Mouse (Mus musculus): Measurements from ENCODE around the gene Acrv1. TPM values are rescaled to one million over a fixed set of nuclear protein-coding genes. Genes with fewer than 3 reads are reported as not detected.
"Not testable (repeated sequence)": the region's sequence is repeated elsewhere in the genome, so short reads cannot be mapped to it uniquely, and the experiment has no call there.

Gene Acrv1
- not detected for total RNA-seq (2021)
- long read RNA-seq, experiment 1 = 0 reads
- long read RNA-seq, experiment 2 = 0 reads

GRCm38 (mm10) chr9:36692920-36693319 is at the start of gene Acrv1:
Gene Acrv1 (plus strand): TSS chr9:36693220.
- DNase-seq = no peak

GRCm38 (mm10) chr9:36643276-36643675 is 49.7 kb upstream of the Acrv1 start, which contains the start of gene A630095E13Rik:
Gene A630095E13Rik (minus strand): TSS chr9:36643376.
- DNase-seq = not testable (repeated sequence)

GRCm38 (mm10) chr9:36681424-36681823 is 11.6 kb upstream of the Acrv1 start:
- no peak for DNase-seq

DNA sequence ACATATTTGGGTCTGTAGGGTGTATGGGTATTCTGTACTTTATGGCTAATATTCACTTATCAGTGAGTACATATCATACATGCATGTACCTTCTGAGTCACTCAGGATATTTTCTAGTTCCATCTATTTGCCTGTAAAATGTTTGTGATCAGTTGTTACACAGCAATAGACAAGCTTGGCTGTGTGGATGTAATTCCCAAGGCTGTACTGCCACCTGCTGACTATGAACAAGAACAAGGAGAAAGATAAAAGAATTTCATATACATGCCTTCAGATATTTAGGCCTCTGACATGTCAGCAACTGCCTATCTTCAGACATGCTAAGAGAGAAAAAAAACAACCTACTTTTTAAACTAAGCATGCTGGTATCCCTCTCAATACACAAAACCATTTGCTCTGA is 5.7 kb upstream of the Acrv1 start:
- no peak for DNase-seq

DNA sequence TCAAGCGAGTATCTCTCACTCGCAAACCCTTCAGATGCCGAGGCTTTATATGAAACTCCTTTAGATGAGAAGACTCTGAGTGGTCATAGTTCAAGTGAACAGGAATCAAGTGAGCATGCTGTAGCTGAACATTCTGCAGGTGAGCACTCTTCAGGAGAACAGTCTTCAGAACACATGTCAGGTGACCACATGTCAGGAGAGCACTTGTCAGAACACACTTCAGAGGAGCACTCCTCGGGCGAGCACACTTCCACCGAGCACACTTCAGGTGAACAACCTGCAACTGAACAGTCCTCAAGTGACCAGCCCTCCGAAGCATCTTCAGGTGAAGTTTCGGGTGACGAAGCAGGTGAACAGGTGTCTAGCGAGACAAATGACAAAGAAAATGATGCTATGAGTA is 1.3 kb downstream of the Acrv1 start:
- no peak for DNase-seq

DNA sequence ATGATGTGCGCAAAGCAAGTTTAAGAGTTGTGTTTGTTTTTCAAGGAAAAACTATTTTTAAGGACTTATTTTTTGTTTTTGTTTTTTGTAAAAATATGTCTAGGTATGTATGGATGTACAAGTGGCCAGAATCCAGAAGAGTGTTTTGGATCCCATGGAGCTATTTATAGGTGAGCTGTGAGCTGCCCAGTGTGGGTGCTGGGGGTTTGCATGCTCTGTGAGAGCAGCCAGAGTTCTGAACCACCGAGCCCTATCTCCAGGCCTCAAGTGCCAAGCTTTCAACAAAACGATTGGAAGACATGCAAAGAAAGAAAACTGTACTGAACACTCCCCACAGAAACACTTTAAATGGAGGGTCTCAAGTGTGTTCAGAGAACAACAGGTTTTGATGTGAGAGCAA is 12.9 kb downstream of the Acrv1 start:
- no peak for DNase-seq

- DNase-seq = no peak
These were observed 14.3 kb downstream of the Acrv1 start for GRCm38 (mm10) chr9:36707304-36707703.

DNA sequence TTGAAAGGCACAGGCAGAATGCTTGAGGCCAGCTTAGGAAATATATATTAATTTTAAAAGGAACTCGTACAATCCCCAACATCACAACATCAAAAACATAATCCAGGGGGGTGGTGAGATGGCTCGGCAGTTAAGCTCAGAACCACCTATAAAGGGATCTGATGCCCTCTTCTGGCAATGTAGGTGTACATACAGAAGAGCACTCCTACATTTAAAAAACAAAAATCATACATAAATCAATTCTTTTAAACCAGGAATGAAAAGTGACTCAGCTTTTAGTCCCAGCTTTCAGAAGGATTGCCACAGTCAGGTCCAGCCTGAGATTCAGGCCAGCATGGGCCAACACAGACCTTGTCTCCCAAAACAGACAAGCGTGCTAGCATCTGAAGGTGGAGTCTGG is 23.6 kb downstream of the Acrv1 start:
- no peak for DNase-seq

- DNase-seq = peak; percentile 82
These were observed 33.4 kb downstream of the Acrv1 start for GRCm38 (mm10) chr9:36726131-36727033.

- DNase-seq = no peak
These were observed 34.2 kb downstream of the Acrv1 start, which contains the start of gene Chek1 for GRCm38 (mm10) chr9:36727034-36727755. Gene Chek1 (minus strand): TSS chr9:36727065.

Other genes with a start within 250 kb of the Acrv1 start
- not detected for gene Gm9513, start 217.6 kb upstream of the Acrv1 start, total RNA-seq (2021)
- not detected for gene Gm5615, start 151.3 kb upstream of the Acrv1 start, total RNA-seq (2021)
- not detected for gene Gm17689, start 110.6 kb upstream of the Acrv1 start, total RNA-seq (2021)
- gene A630095E13Rik, start 49.8 kb upstream of the Acrv1 start, total RNA-seq (2021) = not detected
- under 1 TPM; 0.46 to 0.78 TPM for gene Chek1, start 33.8 kb downstream of the Acrv1 start, total RNA-seq (2021)
- gene Stt3a, start 74.5 kb downstream of the Acrv1 start, total RNA-seq (2021) = 10 to 100 TPM; 36.9 TPM
- 10 to 100 TPM; 69.5 to 72.2 TPM for gene Ei24, start 104.2 kb downstream of the Acrv1 start, total RNA-seq (2021)
- 1 to 10 TPM; 3.1 to 3.6 TPM for gene Fez1, start 128.6 kb downstream of the Acrv1 start, total RNA-seq (2021)